Mouse (Mus musculus) liver (tissue): Measurements from ENCODE around the gene Upk3b.

Experiments used
- DNase-seq: peaks from one replicate; pipeline ENCODE4 v3.0.0-alpha.2; 2020; ENCODE audit warnings: mixed read lengths

The Upk3b gene

DNA sequence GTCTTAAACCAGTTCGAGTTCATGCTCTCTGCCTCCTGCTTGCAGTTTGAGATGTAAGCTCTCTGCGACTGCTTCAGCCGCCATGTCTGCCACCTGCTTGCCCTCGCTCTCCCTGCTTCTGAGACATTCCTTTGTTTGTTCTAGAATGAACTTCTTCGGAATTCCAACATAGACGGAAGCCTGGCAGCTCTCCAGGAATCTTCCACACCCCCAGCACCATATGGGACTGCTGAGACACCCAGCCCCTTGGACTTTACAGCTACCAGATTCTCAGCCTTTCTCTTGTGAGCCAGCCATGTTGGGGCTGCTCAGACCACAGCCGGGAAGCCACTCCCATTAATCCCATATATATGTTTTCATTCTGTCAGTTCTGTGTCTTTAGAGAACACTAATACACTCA, 38.0 kb downstream of the Upk3b start:
- no peak for DNase-seq

DNA sequence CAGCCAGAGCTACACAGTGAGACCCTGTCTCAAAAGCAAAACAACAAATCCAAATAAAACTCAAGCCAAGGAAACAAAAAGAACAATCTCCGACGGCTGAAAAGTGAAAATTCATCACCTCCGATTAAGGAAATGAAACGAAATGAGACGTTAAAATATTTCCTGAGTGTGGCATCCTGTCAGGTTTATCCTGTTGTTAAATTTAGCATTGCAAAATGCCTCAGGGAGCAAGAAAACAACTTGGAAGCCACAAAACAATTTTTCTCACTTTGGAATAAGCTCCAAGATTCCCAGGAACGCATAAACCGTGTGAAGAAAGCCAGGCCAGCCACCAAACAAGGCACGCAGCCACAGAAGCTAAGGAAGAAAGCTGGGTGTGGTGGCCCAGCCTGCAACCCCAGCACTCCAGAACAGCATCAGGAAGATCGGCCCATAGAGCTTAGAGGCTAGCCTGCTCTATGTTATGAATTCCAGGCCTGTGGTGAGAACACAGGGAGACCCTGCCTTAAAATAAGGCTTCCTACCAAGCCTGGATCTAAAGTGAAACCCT, 38.8 kb downstream of the Upk3b start:
- no peak for DNase-seq

GRCm38 (mm10) chr5:136078136-136078535, 39.8 kb downstream of the Upk3b start:
- no peak for DNase-seq

GRCm38 (mm10) chr5:136082345-136082744, 44.0 kb downstream of the Upk3b start:
- no peak for DNase-seq

- peak; percentile 93 for DNase-seq
These were observed 45.4 kb downstream of the Upk3b start, which contains the start of gene Rasa4 for GRCm38 (mm10) chr5:136083669-136084107. Gene Rasa4, plus strand, starts transcription at chr5:136083916.

- DNase-seq = no peak
These were observed 46.0 kb downstream of the Upk3b start for GRCm38 (mm10) chr5:136084144-136084881.

- no peak for DNase-seq
These were observed 46.8 kb downstream of the Upk3b start for GRCm38 (mm10) chr5:136084891-136085651.

GRCm38 (mm10) chr5:136086290-136086689, 48.0 kb downstream of the Upk3b start:
- no peak for DNase-seq

GRCm38 (mm10) chr5:136088821-136089575, 50.7 kb downstream of the Upk3b start:
- DNase-seq = no peak

DNA sequence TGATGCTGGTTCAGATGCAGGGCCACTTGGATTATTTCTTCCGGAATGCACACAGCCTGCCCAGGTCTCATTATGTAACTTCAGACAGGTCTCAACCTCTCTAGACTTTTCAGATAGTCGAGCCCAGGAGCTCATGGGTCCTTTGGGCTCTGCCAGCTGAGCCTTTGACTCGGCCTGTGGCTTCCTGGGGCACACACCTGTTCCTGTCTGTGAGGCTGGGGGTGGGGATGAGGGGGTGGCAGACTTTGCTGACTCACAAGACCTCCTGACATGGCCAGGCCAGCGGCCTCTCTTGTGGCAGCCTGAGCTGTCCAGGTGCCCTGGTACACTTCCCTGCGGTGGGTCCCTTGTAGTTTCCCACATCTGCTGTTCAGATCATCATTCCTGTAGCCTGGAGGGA, 53.6 kb downstream of the Upk3b start:
- DNase-seq = no peak

DNA sequence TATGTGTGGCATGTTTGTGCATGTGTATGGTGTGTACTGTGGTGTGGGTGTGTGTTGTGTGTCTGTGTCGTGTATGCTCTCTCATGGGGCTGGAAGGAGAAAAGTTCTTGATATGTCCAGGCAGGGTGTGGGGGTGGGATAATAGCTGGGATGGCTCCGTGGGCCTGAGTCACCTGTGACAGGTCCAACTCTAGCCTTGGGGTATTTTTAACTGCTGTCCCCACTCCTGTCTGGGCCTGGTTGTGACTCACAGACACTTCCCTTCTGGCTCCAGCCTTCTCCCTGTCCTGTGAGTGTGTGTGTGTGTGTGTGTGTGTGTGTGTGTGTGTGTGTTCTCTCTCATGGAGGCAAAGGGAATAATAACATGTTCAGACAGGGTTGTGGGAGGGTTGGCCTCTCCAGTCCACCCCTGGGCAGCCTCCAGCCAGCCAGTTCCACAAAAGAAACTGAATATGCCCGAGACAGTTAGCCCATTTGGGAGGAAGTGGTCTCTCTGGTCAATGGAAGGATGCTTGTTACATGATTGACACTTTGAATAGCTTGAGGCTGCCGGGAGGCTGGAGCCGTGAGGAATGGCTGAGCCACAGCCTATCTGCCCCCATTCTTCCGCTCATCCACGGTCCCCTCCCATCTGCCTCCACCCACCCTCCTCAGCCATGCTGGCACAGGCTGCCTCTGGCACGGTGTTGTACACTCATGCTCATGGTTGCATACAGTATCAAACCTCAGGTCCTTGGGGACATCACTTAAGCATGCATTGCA, 56.1 kb downstream of the Upk3b start:
- DNase-seq = no peak

- DNase-seq = no peak
These were observed 56.8 kb downstream of the Upk3b start for GRCm38 (mm10) chr5:136095089-136095488.
